Mouse (Mus musculus): ENCODE results near the gene Iqcf6.
A peak's percentile ranks its signal among the peaks of the same experiment; 100 is the strongest.

Gene Iqcf6

DNA sequence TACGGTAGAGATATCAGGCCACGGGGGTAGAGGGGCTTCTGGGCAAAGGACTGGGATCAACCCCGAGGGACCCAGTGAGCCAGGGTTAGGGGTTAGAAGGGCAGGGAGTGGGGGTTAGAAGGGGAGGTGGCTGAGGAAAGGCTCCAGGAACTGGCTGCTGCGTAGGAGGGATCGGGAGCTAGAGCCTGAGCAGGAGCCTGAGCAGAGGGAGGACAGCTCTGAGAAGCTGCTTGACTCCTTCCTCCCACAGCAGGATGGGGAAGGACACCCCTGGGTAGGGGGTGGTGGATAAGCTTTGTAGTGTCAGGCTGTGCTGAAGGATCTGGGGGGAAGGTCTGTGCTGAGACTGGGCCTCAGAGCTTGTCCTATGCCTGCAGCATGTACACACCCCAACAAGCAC lies 30.4 kb downstream of the Iqcf6 start:
- no peak for DNase-seq (ENCODE audit: low spot score in 2 of 2)

DNA sequence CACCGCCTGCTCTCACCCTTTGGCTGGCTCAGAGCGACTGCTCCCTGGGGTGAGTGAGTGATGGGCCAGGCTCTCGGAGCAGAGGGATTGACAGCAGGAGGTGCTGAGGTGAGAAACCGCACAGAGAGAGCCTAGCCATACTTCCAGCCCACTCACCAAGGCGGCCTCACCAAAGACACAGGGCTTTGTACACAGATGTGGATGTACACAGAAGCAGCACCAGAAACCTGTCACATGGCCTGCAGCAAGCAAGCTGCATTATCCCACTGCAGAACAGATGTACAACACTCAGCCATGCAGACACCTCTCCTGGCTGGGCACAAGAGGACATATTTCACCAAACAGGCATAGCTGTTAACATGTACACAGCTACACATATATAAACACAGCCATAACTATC lies 31.2 kb downstream of the Iqcf6 start:
- no peak for DNase-seq (ENCODE audit: low spot score in 2 of 2)

DNA sequence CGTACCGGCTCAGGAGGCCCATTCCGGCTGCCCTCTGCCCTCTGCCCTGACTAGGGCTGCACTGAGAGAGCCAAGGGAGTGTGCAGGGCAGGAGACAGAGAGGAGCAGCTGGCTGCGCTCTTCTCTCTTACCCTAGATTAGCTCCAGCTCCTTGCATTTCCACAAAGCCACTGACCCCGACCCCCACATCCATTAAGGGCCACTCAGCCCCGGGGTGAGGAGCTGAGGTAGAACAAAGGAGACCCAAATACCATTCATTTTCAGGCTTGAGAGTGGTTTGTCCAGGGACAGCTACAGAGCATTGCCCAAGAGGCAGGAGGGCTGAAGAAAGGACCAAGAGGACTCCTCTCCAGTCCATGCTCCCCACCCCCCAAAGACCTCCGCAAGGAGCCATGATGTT lies 33.1 kb downstream of the Iqcf6 start:
- DNase-seq (ENCODE audit: low spot score in 2 of 2): no peak

DNA sequence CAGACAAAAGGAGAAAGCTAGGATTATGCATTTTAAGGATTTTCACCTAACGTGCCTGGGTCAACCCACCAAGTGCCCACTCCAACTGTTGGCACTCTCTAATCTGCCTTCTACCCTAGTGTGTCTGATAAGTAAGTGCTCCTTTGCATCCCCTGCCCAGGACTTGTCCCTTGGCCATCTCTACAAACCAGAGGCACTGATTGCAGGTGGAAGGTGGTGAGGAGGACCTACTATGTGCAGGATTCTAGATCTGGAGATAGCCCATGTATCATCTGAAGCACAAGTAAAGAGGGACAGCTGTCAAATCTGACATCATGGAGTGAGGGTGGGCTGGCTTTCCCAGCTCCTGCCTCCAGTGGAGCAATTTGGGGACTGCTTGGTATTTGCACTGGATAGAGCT lies 33.6 kb downstream of the Iqcf6 start:
- no peak for DNase-seq (ENCODE audit: low spot score in 2 of 2)

DNA sequence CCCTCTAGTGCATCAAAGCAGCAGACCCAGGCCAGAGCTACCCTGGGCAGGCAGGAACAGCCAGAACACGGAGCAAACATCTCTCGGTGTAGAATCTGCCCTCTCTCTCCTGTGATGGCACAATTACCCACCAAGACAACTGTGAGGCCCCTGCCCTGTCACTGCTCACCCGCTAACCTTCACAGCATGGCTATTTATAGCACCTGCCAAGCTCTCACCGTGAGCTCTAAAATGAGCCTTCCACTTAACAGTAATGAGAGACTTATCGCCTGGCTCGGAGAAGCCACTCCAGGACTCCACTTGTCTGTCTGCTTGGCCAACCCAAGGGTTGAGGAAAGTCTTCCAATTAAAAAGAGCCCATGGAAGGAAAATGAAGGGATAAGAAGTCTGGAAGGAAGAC lies 36.8 kb downstream of the Iqcf6 start:
- no peak for DNase-seq (ENCODE audit: low spot score in 2 of 2)

DNA sequence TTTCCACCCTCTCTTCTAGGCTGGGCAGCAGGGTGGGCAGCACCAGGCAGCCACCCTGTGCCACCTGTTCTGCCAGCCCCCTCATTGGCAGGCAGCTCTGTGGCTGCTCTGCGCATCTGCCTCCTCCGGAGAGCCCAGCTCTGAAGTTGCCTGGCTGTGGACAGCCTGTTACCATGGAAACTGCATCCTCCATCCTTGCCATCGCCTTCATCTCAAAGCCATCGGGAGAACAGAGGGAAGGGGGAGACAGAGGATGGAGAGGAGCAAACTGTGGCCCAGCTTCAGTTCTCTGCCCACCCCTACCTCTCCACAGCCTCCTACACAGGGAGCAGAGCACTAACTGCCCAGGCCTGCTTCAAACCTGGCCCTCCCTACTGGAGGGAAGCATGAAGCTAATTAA lies 38.1 kb downstream of the Iqcf6 start:
- DNase-seq (ENCODE audit: low spot score in 2 of 2): no peak

DNA sequence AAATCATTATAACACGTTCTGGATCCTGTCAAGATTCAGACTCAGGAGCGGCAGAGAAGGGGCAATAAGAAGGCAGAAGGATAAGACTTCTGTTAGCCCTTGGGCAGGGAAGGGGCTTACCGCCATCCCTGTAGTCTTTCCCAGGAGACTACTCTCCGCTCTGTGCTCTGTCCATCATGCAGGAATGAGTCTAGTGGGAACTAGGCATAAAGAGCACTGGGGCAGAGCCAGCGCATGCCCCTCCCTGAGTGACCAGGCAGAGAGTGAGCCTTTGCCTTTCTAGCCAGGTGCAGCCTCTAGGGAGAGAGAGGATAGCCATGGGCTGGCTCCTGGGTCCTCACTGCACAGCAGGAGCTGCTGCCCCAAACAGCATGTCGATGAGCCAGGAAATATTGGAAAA lies 38.5 kb downstream of the Iqcf6 start:
- DNase-seq (ENCODE audit: low spot score in 2 of 2): no peak

DNA sequence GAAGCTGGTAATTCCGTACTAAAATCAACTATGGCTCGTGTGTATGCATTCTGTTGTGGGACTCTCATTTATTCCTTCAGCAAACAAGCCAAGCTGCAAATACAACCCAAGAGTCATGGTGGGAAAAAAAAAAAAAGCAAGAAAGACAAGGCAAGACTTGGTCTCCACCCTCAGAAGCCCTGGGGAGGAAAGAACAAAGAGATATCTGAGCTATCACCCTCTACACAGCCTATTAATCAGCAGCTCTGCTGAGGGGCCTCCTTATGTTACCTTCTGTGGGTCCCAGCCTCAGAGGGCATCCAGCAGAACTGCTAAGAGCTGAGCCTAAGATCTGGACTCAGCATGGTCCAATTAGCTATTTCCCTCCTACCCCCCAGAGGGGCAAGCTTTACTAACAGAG lies 47.5 kb downstream of the Iqcf6 start:
- DNase-seq (ENCODE audit: low spot score in 2 of 2): no peak

DNA sequence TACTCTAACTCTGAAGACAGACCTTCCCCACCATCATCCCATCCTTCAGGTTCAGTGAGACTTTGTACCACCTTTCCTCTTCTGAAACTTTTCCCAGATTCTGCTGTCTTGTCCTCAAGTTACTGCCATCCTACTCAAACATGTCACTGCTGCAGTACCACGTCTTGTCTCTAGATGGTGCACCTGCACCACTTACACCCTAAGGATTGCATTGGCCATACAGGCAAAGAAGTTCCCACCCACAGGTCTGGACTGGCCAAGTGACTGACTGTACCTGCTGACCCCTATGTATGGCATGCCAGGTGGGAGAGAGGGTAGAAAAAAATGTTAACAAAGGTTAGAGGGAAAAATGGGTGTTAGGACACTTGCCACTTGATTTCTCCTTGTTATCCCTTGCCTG lies 49.1 kb downstream of the Iqcf6 start:
- DNase-seq (ENCODE audit: low spot score in 2 of 2): peak; percentile 58 to 64

DNA sequence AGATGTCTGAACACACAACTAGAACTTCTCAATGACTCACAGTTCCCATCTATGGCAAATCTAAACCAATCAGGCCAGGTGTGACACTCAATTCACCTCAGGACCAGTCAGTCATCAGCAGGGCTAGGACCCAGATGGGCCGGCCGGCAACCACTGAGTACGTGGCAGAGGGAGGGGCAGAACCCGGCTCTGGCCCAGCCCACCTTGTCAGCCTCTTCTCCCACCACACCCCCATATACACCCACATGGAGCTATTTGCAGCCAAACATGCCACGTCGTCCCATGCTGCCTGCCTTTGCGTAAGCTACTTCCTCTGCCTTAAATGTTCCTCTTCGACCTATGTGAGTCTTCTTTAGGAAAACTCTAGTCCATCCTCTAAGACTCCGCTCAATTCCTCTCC lies 49.6 kb downstream of the Iqcf6 start:
- DNase-seq (ENCODE audit: low spot score in 2 of 2): no peak

DNA sequence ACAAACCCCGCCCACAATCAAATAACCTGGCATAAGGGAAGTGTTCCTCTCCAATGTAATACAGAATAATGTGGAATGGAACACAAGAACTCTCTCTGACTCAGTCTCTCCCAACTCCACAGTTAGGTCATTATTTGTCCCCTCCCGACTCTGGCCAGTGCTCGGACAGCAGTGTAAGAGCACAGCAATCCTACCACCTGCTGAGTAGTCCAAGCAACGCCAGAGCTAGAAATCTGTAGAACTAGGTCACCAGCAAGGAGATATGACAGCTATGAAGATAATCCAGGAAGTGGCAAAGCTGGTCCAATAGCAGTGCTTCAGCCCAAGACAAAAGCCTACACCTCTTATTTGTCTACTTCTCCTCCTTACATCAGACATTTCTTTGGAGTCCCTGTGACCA lies 50.2 kb downstream of the Iqcf6 start:
- no peak for DNase-seq (ENCODE audit: low spot score in 2 of 2)

Measured in spleen, postnatal 36 days (tissue).